Mouse (Mus musculus): ENCODE measurements around the gene Nbl1. TPM values are rescaled to one million over a fixed set of nuclear protein-coding genes. Genes with fewer than 3 reads are reported as not detected.

The Nbl1 gene
- not detected for polyA plus RNA-seq (2014; fragmentation: Illumina TruSeq; extraction: RNeasy Lipid Tissue Mini Kit (QIAGEN cat#74804); ENCODE audit: low read depth, low replicate concordance)

DNA sequence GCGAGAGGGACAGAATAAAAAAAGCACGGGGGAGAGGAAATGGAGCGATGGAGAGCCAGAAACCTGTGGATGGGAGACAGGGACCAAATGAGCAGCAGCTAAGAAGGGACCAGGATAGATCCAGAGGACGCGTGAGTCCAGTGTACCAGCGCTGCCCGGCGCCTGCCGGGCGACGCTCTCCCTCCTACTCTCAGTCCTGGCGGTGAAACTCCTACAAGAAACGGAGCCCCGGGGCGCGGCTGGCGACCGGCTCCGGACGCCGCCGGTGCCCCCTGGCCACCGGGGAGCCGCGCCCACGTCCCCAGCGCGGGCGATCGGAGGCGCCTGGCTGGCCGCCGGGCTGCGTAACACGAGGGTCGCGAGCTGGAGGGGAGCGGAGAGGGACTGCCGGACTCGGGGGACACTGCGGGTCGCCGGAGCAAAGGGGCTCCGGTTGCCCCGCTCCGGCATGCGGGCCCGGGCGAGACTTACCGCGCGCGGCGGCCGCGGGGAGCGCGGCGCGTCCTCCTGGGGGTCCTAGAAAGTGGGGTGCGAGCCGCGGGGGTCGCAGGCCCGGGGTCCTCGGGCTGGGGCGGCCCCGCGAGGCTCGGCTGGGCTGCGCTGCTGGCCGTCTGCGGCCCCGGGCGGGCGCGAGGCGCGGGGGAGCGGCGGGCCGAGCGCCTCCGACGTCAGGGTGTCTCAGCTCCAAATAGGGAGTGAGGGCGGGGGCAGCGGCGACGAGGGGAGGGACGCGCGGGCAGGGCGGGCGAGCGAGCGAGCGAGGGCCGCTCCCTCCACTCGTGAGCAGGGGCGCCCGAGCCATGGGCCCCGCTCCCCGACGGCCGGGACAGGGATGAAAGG lies at the start of gene Nbl1:
Gene Nbl1, minus strand, starts transcription at position 638 of the 840 bp plus-strand sequence.

DNA sequence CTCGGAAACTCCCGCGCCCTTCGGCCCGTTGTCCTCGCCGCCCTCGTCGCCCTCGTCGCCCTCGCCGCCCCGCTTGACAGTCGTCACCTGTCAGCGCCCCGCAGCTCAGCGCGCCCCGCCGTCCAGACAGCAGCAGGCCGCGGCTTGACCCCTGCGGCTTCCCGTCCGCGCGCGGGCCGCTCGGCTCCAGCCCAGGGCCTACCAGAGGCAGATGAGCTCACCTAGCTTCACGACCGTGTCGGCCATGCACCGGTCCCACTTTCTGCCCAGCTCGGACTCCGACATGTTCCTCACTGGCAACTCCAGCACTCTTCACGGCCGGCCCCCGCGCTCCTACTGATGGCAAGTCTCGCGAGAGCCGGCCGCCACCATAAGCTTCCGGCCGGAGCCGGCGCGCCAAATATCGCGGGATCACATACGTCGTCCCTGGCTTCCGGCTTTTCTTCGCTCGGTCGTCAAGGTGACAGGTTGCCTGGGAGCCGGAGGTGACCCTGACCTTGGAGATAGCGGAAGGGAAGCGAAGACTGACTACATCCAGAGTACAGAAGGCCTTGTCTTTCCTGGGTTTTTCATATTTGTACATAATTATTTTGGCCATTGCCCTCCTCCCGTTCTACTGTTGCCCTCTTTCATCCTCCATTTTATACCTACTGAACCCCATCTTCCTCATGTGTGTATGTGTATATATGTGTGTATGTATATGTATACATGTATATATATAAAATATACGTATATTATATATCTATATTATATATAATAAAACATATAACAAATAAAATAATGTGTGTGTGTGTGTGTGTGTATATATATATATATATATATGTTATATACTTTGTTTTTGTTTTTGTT lies 38.1 kb upstream of the Nbl1 start, which contains the start of gene Minos1:
Gene Minos1, minus strand, starts transcription at position 413 of the 849 bp plus-strand sequence.

GRCm38 (mm10) chr4:139075041-139075711 lies 17.6 kb downstream of the Nbl1 start, which contains the start of gene Htr6:
Gene Htr6, minus strand, starts transcription at chr4:139075570.

Other genes starting within 250 kb of the Nbl1 start
- gene Pla2g5, start 229.5 kb downstream of the Nbl1 start, polyA plus RNA-seq (2014; fragmentation: Illumina TruSeq; extraction: RNeasy Lipid Tissue Mini Kit (QIAGEN cat#74804); ENCODE audit: low read depth, low replicate concordance), result not detected
- not detected for gene Gm13030, start 219.0 kb downstream of the Nbl1 start, polyA plus RNA-seq (2014; fragmentation: Illumina TruSeq; extraction: RNeasy Lipid Tissue Mini Kit (QIAGEN cat#74804); ENCODE audit: low read depth, low replicate concordance)
- gene Pla2g2e, start 215.1 kb downstream of the Nbl1 start, polyA plus RNA-seq (2014; fragmentation: Illumina TruSeq; extraction: RNeasy Lipid Tissue Mini Kit (QIAGEN cat#74804); ENCODE audit: low read depth, low replicate concordance), result not detected
- gene Otud3, start 179.0 kb downstream of the Nbl1 start, polyA plus RNA-seq (2014; fragmentation: Illumina TruSeq; extraction: RNeasy Lipid Tissue Mini Kit (QIAGEN cat#74804); ENCODE audit: low read depth, low replicate concordance), result 0.85 TPM
- 3.2 TPM for gene Rnf186, start 125.9 kb downstream of the Nbl1 start, polyA plus RNA-seq (2014; fragmentation: Illumina TruSeq; extraction: RNeasy Lipid Tissue Mini Kit (QIAGEN cat#74804); ENCODE audit: low read depth, low replicate concordance)
- 3.8 TPM for gene Tmco4, start 120.1 kb downstream of the Nbl1 start, polyA plus RNA-seq (2014; fragmentation: Illumina TruSeq; extraction: RNeasy Lipid Tissue Mini Kit (QIAGEN cat#74804); ENCODE audit: low read depth, low replicate concordance)
- gene Htr6, start 17.4 kb downstream of the Nbl1 start, polyA plus RNA-seq (2014; fragmentation: Illumina TruSeq; extraction: RNeasy Lipid Tissue Mini Kit (QIAGEN cat#74804); ENCODE audit: low read depth, low replicate concordance), result not detected
- 107 TPM for gene Minos1, start 38.1 kb upstream of the Nbl1 start, polyA plus RNA-seq (2014; fragmentation: Illumina TruSeq; extraction: RNeasy Lipid Tissue Mini Kit (QIAGEN cat#74804); ENCODE audit: low read depth, low replicate concordance)
- gene Capzb, start 99.9 kb upstream of the Nbl1 start, polyA plus RNA-seq (2014; fragmentation: Illumina TruSeq; extraction: RNeasy Lipid Tissue Mini Kit (QIAGEN cat#74804); ENCODE audit: low read depth, low replicate concordance), result 28.4 TPM
- 1.7 TPM for gene Pqlc2, start 217.7 kb upstream of the Nbl1 start, polyA plus RNA-seq (2014; fragmentation: Illumina TruSeq; extraction: RNeasy Lipid Tissue Mini Kit (QIAGEN cat#74804); ENCODE audit: low read depth, low replicate concordance)
- gene Akr7a5, start 217.8 kb upstream of the Nbl1 start, polyA plus RNA-seq (2014; fragmentation: Illumina TruSeq; extraction: RNeasy Lipid Tissue Mini Kit (QIAGEN cat#74804); ENCODE audit: low read depth, low replicate concordance), result 4.4 TPM

Data from liver, adult 10 weeks (tissue).